Mouse (Mus musculus) hindbrain, embryonic 15.5 days (tissue): ENCODE measurements at regions not wholly inside any gene's neighbourhood (a gene's known extent, or its start where the extent isn't known, plus 50 kb on each side); places are given as distances from the start of the nearest gene placed in this dataset.

Source experiments
- ATAC-seq: fragments of 200-750 bp; cut with Nextera tagmentation; 2 replicates; pipeline ENCODE4 v1.8.0; 2017; ENCODE audit warnings: low read depth, moderate number of reproducible peaks, moderate TSS enrichment; ENCODE audit not compliant: low FRiP score
- H3K27ac ChIP-seq: fragments of 300-500 bp; sonication (generic); replicated peaks from 2 replicates; pipeline ENCODE4 v1.5.1; 2015; ENCODE audit warnings: mild to moderate bottlenecking, inconsistent platforms
- H3K27me3 ChIP-seq: fragments of 300-500 bp; sonication (generic); 2 replicates; pipeline ENCODE4 v1.6.1; 2015; ENCODE audit warnings: control low read depth, inconsistent platforms
- H3K36me3 ChIP-seq: fragments of 300-500 bp; sonication (generic); 2 replicates; pipeline ENCODE4 v1.6.1; 2015; ENCODE audit warnings: control low read depth, inconsistent platforms
- H3K4me1 ChIP-seq: fragments of 300-500 bp; sonication (generic); replicated peaks from 2 replicates; pipeline ENCODE4 v1.6.1; 2015; ENCODE audit warnings: control low read depth, inconsistent platforms
- H3K4me2 ChIP-seq: fragments of 300-500 bp; sonication (generic); 2 replicates; pipeline ENCODE4 v1.6.1; 2015; ENCODE audit warnings: moderate library complexity, mild to moderate bottlenecking, inconsistent platforms
- H3K4me3 ChIP-seq: fragments of 300-500 bp; sonication (generic); 2 replicates; pipeline ENCODE4 v1.5.1; 2015; ENCODE audit warnings: mild to moderate bottlenecking, inconsistent platforms
- H3K9ac ChIP-seq: fragments of 300-500 bp; sonication (generic); 2 replicates; pipeline ENCODE4 v1.6.1; 2015; ENCODE audit warnings: inconsistent platforms
- H3K9me3 ChIP-seq: fragments of 300-500 bp; sonication (generic); 2 replicates; pipeline ENCODE4 v1.6.1; 2016; ENCODE audit warnings: control low read depth, inconsistent platforms
- WGBS: fragments of 180-500 bp; shearing (Covaris S2); methylation state at CpG from one replicate; pipeline ENCODE4 v1.1.7; 2015; 5-methylcytosine and 5-hydroxymethylcytosine counted together

GRCm38 (mm10) chrX:76795304-76795703 lies 192.6 kb upstream of the Cldn34d start:
- no peaks in the 10 kb centered on the region for H3K9me3 ChIP-seq
- H3K9ac ChIP-seq, result no peak overlapping the region
- H3K36me3 ChIP-seq, result no peaks in the 10 kb centered on the region
- no peak overlapping the region for H3K27ac ChIP-seq
- WGBS, result 86% methylated on average over 1 of the region's 1 CpGs
- no peaks in the 10 kb centered on the region for H3K4me1 ChIP-seq
- no peaks in the 10 kb centered on the region for H3K27me3 ChIP-seq
- H3K4me3 ChIP-seq, result no peak overlapping the region
- no peak for ATAC-seq
- H3K4me2 ChIP-seq, result no peak overlapping the region

- no peak overlapping the region for H3K27ac ChIP-seq
- no peaks in the 10 kb centered on the region for H3K4me1 ChIP-seq
- H3K27me3 ChIP-seq, result no peaks in the 10 kb centered on the region
- no peaks in the 10 kb centered on the region for H3K9me3 ChIP-seq
- ATAC-seq, result 0 out of 2 replicates have a peak, but pooled peaks have one; percentile 66
- no peak overlapping the region for H3K9ac ChIP-seq
- H3K4me3 ChIP-seq, result no peak overlapping the region
- H3K4me2 ChIP-seq, result no peak overlapping the region
- H3K36me3 ChIP-seq, result no peaks in the 10 kb centered on the region
Measured at GRCm38 (mm10) chrX:76790613-76791012, 187.9 kb upstream of the Cldn34d start.

GRCm38 (mm10) chrX:76780044-76780443 lies 177.3 kb upstream of the Cldn34d start:
- Histone ChIP-seq H3K4me1 (no peaks in the 10 kb centered on the region), H3K9ac (no peak overlapping the region), H3K27ac (no peak overlapping the region), H3K4me2 (no peak overlapping the region), H3K4me3 (no peak overlapping the region), H3K36me3 (no peaks in the 10 kb centered on the region), H3K27me3 (no peaks in the 10 kb centered on the region), H3K9me3 (no peaks in the 10 kb centered on the region)
- no peak for ATAC-seq
